Mouse (Mus musculus): Measurements from ENCODE around the gene Kif6.

The Kif6 gene

GRCm38 (mm10) chr17:49894471-49894870 lies 279.5 kb downstream of the Kif6 start:
- DNase-seq (ENCODE audit: low spot score in 2 of 2), result no peak

GRCm38 (mm10) chr17:49898849-49899331 lies 284.0 kb downstream of the Kif6 start:
- DNase-seq (ENCODE audit: low spot score in 2 of 2), result peak; percentile 8 to 43

- DNase-seq (ENCODE audit: low spot score in 2 of 2), result no peak
Measured at GRCm38 (mm10) chr17:49902613-49903012, 287.7 kb downstream of the Kif6 start.

GRCm38 (mm10) chr17:49923429-49923828 lies 308.5 kb downstream of the Kif6 start:
- no peak for DNase-seq (ENCODE audit: low spot score in 2 of 2)

GRCm38 (mm10) chr17:49927611-49928010 lies 312.7 kb downstream of the Kif6 start:
- no peak for DNase-seq (ENCODE audit: low spot score in 2 of 2)

GRCm38 (mm10) chr17:49933806-49934205 lies 318.9 kb downstream of the Kif6 start:
- DNase-seq (ENCODE audit: low spot score in 2 of 2), result no peak

- no peak for DNase-seq (ENCODE audit: low spot score in 2 of 2)
Measured at GRCm38 (mm10) chr17:49934586-49934985, 319.6 kb downstream of the Kif6 start.

GRCm38 (mm10) chr17:49935602-49936205 lies 320.8 kb downstream of the Kif6 start:
- peak; percentile 28 to 63 for DNase-seq (ENCODE audit: low spot score in 2 of 2)

- DNase-seq (ENCODE audit: low spot score in 2 of 2), result no peak
Measured at GRCm38 (mm10) chr17:49936214-49936613, 321.3 kb downstream of the Kif6 start.

- DNase-seq (ENCODE audit: low spot score in 2 of 2), result no peak
Measured at GRCm38 (mm10) chr17:49939146-49939545, 324.2 kb downstream of the Kif6 start.

GRCm38 (mm10) chr17:49942674-49943073 lies 327.7 kb downstream of the Kif6 start:
- DNase-seq (ENCODE audit: low spot score in 2 of 2), result no peak

- peak; percentile 42 to 76 for DNase-seq (ENCODE audit: low spot score in 2 of 2)
Measured at GRCm38 (mm10) chr17:49951491-49951855, 336.5 kb downstream of the Kif6 start.

GRCm38 (mm10) chr17:49951856-49952607 lies 337.1 kb downstream of the Kif6 start:
- peak; percentile 63 to 74 for DNase-seq (ENCODE audit: low spot score in 2 of 2)

- DNase-seq (ENCODE audit: low spot score in 2 of 2), result no peak
Measured at GRCm38 (mm10) chr17:49959021-49959420, 344.1 kb downstream of the Kif6 start.

Data from heart, adult 9 months (tissue).